Mouse (Mus musculus) testis, postnatal 14 days (tissue): ENCODE measurements around the gene Narf.

Experiments used
- DNase-seq: peaks from one replicate; pipeline ENCODE4 v3.0.0; 2021; ENCODE audit warnings: low spot score

Narf gene

DNA sequence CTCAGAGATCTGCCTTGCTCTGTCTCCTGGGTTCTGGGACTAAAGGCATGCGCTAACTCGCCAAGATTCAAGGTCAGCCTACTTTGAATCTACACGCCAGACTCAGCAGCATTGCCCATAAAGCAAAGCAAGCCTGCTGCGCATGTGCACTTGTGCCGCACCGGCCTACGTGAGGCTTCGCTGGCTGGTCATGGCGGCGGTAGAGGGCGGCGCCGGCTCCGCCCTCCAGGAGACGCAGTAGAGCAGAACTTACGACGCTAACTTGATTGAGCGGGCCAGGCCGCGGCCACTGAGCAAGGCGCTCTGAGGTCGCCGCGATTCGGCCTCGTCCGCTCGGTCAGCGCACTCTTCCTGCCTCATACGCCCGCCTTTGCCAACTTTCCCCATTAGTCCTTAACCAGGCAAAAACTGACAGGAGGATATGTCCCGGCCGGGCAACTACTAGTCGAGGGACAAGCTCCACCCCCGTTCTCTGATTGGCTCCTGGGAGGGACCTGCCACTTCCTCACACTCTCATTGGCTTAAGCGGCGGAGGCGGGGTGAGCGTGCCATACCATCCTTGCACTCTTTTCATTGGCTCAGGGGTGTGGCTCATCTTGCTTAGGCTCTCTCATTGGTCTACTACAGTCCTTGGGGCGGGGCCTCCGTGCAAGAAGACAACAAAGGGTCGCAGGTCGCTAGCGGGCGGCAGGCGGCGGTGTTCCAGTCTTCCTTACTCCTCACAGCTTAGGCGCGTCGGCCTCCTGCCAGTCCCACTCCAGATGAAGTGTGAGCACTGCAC, at the start of gene Narf:
Gene Narf (plus strand): TSS at position 690 of the 781 bp plus-strand sequence.
- peak; percentile 100 for DNase-seq

DNA sequence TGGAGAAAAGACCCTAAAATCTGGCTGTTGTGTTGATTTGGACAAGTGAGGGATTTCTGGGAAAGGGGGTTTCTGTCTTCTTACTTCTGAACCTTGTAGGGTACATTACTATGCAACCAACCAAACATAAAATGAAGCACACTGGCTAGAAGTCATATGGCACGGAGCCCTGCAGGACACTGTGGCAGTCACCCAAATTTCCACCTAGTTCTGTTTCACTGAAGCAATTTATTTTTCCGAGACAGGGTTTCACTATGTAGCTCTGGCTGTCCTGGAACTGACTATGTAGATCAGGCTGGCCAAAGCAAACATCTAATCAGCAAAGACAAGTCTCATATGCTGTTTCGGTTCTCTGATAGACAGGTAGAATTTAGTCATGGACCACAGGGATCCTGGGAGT, 47.4 kb upstream of the Narf start:
- DNase-seq: no peak

DNA sequence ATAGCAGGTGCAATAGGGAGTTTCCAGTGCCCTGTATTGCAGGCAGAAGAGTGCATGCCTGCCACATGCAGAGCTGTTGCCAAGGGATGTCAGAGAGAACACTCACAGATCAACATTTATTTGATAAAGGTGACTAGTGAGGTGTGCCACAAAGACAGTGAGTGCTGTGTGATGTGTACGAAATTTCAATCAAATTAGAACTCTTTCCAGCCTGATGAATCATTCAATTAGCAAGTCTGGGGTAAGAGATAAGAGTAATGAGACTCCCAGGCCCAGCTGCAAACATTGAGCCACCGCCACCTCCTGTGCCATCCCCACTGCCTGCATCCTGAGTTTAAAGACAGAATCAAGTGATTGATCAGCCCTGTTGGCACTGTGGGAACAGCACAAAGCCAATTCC, 44.3 kb upstream of the Narf start:
- no peak for DNase-seq

GRCm38 (mm10) chr11:121193415-121193814, 43.6 kb upstream of the Narf start:
- no peak for DNase-seq

- DNase-seq: no peak
Measured at GRCm38 (mm10) chr11:121198622-121199021, 38.4 kb upstream of the Narf start.

DNA sequence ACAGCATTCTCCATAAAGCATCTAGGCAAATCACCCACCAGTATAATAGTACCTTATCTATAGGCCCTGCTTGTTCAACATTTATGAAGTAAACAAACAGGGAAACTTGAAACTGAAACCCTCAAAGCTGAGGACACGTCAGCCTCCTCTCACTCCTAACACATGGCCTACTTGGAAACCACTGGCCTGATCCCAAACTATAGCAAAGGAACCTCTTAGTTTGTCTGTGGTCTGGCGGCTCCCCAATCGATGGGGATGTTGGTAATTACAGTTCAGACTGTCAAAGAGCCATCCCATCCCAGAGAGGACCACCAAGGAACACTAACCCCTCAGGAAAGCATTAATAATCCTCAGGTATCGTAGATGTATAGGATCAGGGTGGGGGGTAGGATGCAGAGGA, 37.2 kb upstream of the Narf start:
- DNase-seq: no peak

GRCm38 (mm10) chr11:121200781-121201180, 36.3 kb upstream of the Narf start:
- no peak for DNase-seq

DNA sequence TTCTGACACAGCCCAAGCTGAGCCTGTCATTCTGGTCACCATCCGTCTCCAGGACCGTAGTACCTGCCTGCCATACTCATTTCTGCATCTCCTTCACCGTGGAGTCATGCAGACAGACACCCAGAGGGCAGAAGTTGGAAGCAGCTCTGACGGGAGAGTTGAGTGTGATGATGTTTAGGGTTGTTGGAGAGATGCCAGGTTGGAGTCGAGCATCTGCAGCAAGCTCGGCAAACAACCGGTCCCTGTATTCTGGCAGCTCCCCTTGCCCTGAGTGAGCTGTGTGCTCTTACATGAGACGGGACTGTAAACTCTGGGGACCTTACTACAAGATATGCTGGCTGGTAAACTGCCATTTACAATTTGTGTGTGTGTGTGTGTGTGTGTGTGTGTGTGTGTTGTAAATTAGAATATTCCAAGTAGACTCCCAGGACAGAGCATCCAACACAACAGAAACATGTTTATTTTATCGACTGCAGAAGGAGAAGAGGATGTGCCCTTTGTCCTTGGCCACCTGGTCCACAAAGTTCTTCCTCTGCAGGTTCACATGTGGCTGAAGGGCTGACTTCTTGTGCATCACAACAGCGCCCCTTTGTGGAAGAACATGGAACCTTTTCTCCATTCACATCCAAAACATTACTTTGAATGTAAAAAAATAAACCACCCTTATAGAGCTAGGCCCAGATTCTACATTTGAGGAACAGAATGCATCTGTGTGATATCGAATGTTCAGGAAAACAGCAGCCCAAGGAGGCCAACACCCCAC, 35.4 kb upstream of the Narf start:
- no peak for DNase-seq

DNA sequence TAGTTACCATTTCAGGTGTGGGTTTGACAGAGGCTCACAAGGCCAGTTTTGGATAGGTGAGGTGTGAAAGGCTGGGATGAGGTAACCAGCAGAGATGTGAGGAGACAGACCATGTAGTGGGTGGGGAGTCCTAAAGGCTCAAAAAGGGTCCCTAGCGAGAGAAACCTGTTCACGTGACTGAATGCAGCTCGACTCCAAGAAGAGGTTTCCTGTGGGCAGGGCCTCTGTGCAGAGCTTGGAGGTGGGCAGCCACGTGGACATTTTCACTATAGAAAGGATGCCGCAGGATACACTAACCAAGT, 33.2 kb upstream of the Narf start:
- no peak for DNase-seq

- peak; percentile 94 for DNase-seq
Measured at GRCm38 (mm10) chr11:121204161-121205006, 32.7 kb upstream of the Narf start, which contains the start of the genes Hexdc and Ogfod3. TSS of gene Hexdc (plus strand) at chr11:121204433. TSS of gene Ogfod3 (minus strand) at chr11:121204711.

GRCm38 (mm10) chr11:121216831-121217230, 20.2 kb upstream of the Narf start:
- no peak for DNase-seq

DNA sequence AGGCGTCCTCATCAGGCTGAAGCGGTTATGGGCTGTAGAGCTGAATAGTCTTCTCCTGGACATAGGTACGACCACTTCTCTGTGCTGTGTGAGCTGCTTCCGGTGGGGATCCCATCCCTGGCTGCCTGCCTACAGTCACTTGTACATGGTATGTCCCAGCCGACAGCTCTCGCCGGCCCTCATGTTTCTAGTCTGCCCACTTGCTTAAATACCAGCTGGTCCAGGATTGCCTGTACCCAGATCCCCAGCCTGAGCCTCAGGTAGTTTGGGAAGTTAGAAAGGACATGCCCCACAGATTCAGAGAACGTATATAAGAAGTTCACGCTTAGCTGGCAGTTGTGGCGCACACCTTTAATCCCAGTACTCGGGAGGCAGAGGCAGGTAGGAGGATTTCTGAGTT, 17.3 kb upstream of the Narf start:
- no peak for DNase-seq

- DNase-seq: no peak
Measured at GRCm38 (mm10) chr11:121220771-121221170, 16.3 kb upstream of the Narf start.

- no peak for DNase-seq
Measured at GRCm38 (mm10) chr11:121221321-121222010, 15.6 kb upstream of the Narf start.

GRCm38 (mm10) chr11:121228129-121229017, 8.7 kb upstream of the Narf start:
- no peak for DNase-seq

DNA sequence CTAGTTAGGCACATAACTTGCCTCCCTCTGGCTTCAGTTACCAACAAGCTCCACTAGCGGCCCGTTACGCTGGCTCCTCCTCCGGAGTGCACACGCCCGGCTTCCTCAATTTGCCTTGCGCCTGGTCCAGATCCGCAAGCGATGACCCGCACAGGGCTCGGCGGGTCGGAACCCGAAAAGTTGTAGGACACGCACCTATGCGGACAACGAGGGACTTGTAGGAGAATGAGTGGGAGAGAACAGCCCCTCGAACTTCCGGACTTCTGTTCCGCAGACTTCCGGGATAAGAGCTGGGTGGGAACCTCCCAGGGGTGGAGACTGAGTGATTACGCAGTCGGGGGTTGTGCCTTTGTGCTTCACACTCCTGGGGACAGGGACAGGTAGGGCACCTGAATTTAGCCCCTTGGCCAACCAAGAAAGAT, 8.0 kb upstream of the Narf start, which contains the start of gene Cybc1:
Gene Cybc1 (minus strand): TSS at position 305 of the 422 bp plus-strand sequence.
- peak; percentile 64 for DNase-seq

GRCm38 (mm10) chr11:121231191-121231590, 5.9 kb upstream of the Narf start:
- DNase-seq: no peak

GRCm38 (mm10) chr11:121231628-121232291, 5.3 kb upstream of the Narf start:
- no peak for DNase-seq

DNA sequence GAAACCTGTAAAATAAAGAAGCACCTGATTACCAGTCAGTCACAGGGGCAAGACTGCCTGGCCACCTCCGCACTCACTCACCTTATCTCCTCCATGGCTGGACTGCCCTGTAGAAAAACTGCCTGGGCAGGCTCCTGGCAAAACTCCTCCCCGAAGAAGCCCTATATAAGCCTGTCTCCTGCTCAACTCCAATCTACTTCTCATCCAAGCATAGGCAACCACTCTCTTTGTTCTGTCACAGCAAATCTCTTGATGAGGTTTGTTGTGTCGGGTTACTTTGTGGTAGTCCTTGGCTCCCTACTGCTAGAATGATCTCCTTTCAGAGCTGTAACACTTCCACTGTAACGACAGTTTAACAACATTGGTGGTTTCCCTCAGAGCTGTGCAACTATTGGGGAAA, 4.3 kb upstream of the Narf start:
- no peak for DNase-seq
